Mouse (Mus musculus) gastrocnemius, postnatal 14 days (tissue): ENCODE results near the gene Castor1. TPM values are rescaled to one million over a fixed set of nuclear protein-coding genes. Genes with fewer than 3 reads are reported as not detected.
"Not testable (repeated sequence)": the region's sequence is repeated elsewhere in the genome, so short reads cannot be mapped to it uniquely, and the experiment has no call there.

Source experiments
- DNase-seq: peaks from one replicate; pipeline ENCODE4 v3.0.0; 2021; ENCODE audit warnings: mixed read lengths
- intact Hi-C: fragments of 180-260 bp; cut with DNase I; formaldehyde crosslinking; loops from one replicate; pipeline ENCODE4 v1.15.1; 2025; ENCODE audit warnings: low total_unique reads
- long read RNA-seq, 2 experiments: library from polyadenylated mRNA; stranded (forward); transcript quantifications; one replicate each; pipeline ENCODE4 v2.0.0; 2021
- total RNA-seq, 2 experiments: library from RNA; stranded (reverse); gene quantifications; 2 replicates each; pipeline ENCODE4 v1.2.3; 2021

The Castor1 gene
- 1 to 10 TPM; 4.3 to 8.9 TPM for total RNA-seq
- long read RNA-seq, experiment 1, transcript Castor1-201 (9 exons, 1,574 nt) = major isoform, 5 of 5 reads
- long read RNA-seq, experiment 1, partial matches to known transcripts = 0 of 5 reads
- long read RNA-seq, experiment 1, other reads (novel, unspliced or antisense) = 0 of 5 reads
- long read RNA-seq, experiment 2, transcript Castor1-201 (9 exons, 1,574 nt) = major isoform, 7 of 7 reads
- long read RNA-seq, experiment 2, partial matches to known transcripts = 0 of 7 reads
- long read RNA-seq, experiment 2, other reads (novel, unspliced or antisense) = 0 of 7 reads

GRCm38 (mm10) chr11:4217914-4218629 is at the start of gene Castor1:
Gene Castor1, plus strand, starts transcription at chr11:4218225.
- intact Hi-C loops = loop anchor here (2.0 kb wide), 1 partner anchor 83 kb away; the partner anchor contains the start of gene Rnf215
- DNase-seq = peak; percentile 89

- DNase-seq = peak; percentile 82
- intact Hi-C loops = no loop called here
Observed at GRCm38 (mm10) chr11:4174586-4174985, 43.4 kb upstream of the Castor1 start.

GRCm38 (mm10) chr11:4177716-4178115 is 40.3 kb upstream of the Castor1 start:
- DNase-seq = peak; percentile 38

GRCm38 (mm10) chr11:4182061-4182460 is 36.0 kb upstream of the Castor1 start:
- intact Hi-C loops = no loop called here

More at GRCm38 (mm10) chr11:4177716-4178115, 40.3 kb upstream of the Castor1 start:
- intact Hi-C loops = no loop called here

GRCm38 (mm10) chr11:4183511-4183910 is 34.5 kb upstream of the Castor1 start:
- intact Hi-C loops = no loop called here

More at GRCm38 (mm10) chr11:4182061-4182460, 36.0 kb upstream of the Castor1 start:
- DNase-seq = no peak

GRCm38 (mm10) chr11:4184251-4184952 is 33.6 kb upstream of the Castor1 start:
- no peak for DNase-seq
- intact Hi-C loops = no loop called here

More at GRCm38 (mm10) chr11:4183511-4183910, 34.5 kb upstream of the Castor1 start:
- no peak for DNase-seq

GRCm38 (mm10) chr11:4185480-4185879 is 32.5 kb upstream of the Castor1 start:
- intact Hi-C loops, DNase-seq: not testable (repeated sequence)

GRCm38 (mm10) chr11:4186486-4187317 is 31.3 kb upstream of the Castor1 start, which contains the start of gene Tbc1d10a:
Gene Tbc1d10a, plus strand, starts transcription at chr11:4186789.
- peak; percentile 98 for DNase-seq
- intact Hi-C loops = no loop called here

- intact Hi-C loops = no loop called here
- no peak for DNase-seq
Observed at GRCm38 (mm10) chr11:4187318-4187700, 30.7 kb upstream of the Castor1 start.

- no peak for DNase-seq
- intact Hi-C loops = no loop called here
Observed at GRCm38 (mm10) chr11:4189182-4189581, 28.8 kb upstream of the Castor1 start.

- DNase-seq = no peak
Observed at GRCm38 (mm10) chr11:4190677-4191076, 27.3 kb upstream of the Castor1 start.

GRCm38 (mm10) chr11:4192757-4193156 is 25.3 kb upstream of the Castor1 start:
- DNase-seq = no peak
- intact Hi-C loops = no loop called here

More at GRCm38 (mm10) chr11:4190677-4191076, 27.3 kb upstream of the Castor1 start:
- intact Hi-C loops = no loop called here

GRCm38 (mm10) chr11:4193420-4193819 is 24.6 kb upstream of the Castor1 start:
- DNase-seq = no peak
- intact Hi-C loops = no loop called here

GRCm38 (mm10) chr11:4195597-4196031 is 22.4 kb upstream of the Castor1 start:
- DNase-seq = no peak
- intact Hi-C loops = no loop called here

- no peak for DNase-seq
- intact Hi-C loops = no loop called here
Observed at GRCm38 (mm10) chr11:4196636-4197035, 21.4 kb upstream of the Castor1 start.

GRCm38 (mm10) chr11:4197691-4198090 is 20.3 kb upstream of the Castor1 start:
- no peak for DNase-seq

GRCm38 (mm10) chr11:4201981-4202700 is 15.9 kb upstream of the Castor1 start:
- DNase-seq = no peak
- intact Hi-C loops = no loop called here

More at GRCm38 (mm10) chr11:4197691-4198090, 20.3 kb upstream of the Castor1 start:
- intact Hi-C loops = no loop called here

- intact Hi-C loops = no loop called here
- DNase-seq = no peak
Observed at GRCm38 (mm10) chr11:4202995-4203704, 14.9 kb upstream of the Castor1 start.
